Mouse (Mus musculus) neural tube, embryonic 13.5 days (tissue): ENCODE measurements around the gene Pcbp1. TPM values are rescaled to one million over a fixed set of nuclear protein-coding genes. Genes with fewer than 3 reads are reported as not detected.

ENCODE experiments used
- microRNA-seq: library from miRNA; unstranded; fragments of <30 nt; microRNA quantifications from one replicate; pipeline ENCODE4, GENCODE M21; 2016
- polyA plus RNA-seq: library from polyadenylated mRNA; unstranded; fragments of >200 nt; fragmentation: Nextera tagmentation; extraction: Ambion mirVana; gene quantifications from 2 replicates; pipeline ENCODE4 v1.2.1, GENCODE M21; 2015

The Pcbp1 gene
- polyA plus RNA-seq, 1 experiment from 2014 or later: 435 TPM

Small RNA genes lying within 50 kb of the gene (microRNA-seq; reads per million reads assigned to microRNA genes)
- gene Gm22184: not detected

Other genes with a start within 250 kb of the Pcbp1 start
- gene Fam136a, start 160.7 kb downstream of the Pcbp1 start, polyA plus RNA-seq: 113 and 119 TPM in 2 replicates
- gene Snrpg, start 155.0 kb downstream of the Pcbp1 start, polyA plus RNA-seq: 397 and 429 TPM in 2 replicates
- 107 and 113 TPM in 2 replicates for gene Pcyox1, start 129.2 kb downstream of the Pcbp1 start, polyA plus RNA-seq
- 326 and 340 TPM in 2 replicates for gene Tia1, start 122.1 kb downstream of the Pcbp1 start, polyA plus RNA-seq
- 0.50 and 0.63 TPM in 2 replicates for gene Gm44790, start 99.7 kb downstream of the Pcbp1 start, polyA plus RNA-seq
- gene C87436, start 87.9 kb downstream of the Pcbp1 start, polyA plus RNA-seq: 22.0 and 22.4 TPM in 2 replicates
- 0.88 and 1.1 TPM in 2 replicates for gene Asprv1, start 101.8 kb upstream of the Pcbp1 start, polyA plus RNA-seq
- 23.8 and 27.4 TPM in 2 replicates for gene Mxd1, start 142.8 kb upstream of the Pcbp1 start, polyA plus RNA-seq
- 101 and 112 TPM in 2 replicates for gene Snrnp27, start 158.2 kb upstream of the Pcbp1 start, polyA plus RNA-seq
- gene Gmcl1, start 207.1 kb upstream of the Pcbp1 start, polyA plus RNA-seq: 48.9 and 50.8 TPM in 2 replicates